Mouse (Mus musculus): ENCODE data around the gene Il12rb1. TPM values are rescaled to one million over a fixed set of nuclear protein-coding genes. Genes with fewer than 3 reads are reported as not detected.

Gene Il12rb1
- total and polyA plus RNA-seq, 3 experiments: 0.16 TPM; not detected in 2

GRCm38 (mm10) chr8:70807304-70807703 lies 945 bp upstream of the Il12rb1 start:
- Histone ChIP-seq H3K27me3 (ENCODE audit: control insufficient read depth, insufficient read depth, low read length) (no peaks in the 10 kb centered on the region), H3K79me2 (replicated peaks; ENCODE audit: control insufficient read depth, insufficient read depth, low read length) (no peaks in the 10 kb centered on the region), H3K4me1 (ENCODE audit: control insufficient read depth, insufficient read depth, low read length) (no peaks in the 10 kb centered on the region), H3K9ac (ENCODE audit: low read depth, low read length) (no peak overlapping the region), H3K27ac (no peak overlapping the region), H3K4me3 (no peak overlapping the region), H3K36me3 (ENCODE audit: control insufficient read depth, insufficient read depth, low read length) (no peaks in the 10 kb centered on the region)
- intact Hi-C loops (cut with DNase I): no loop called here
- TF ChIP-seq CTCF (IDR thresholded peaks at IDR 0.05) (no peak), POLR2A (IDR thresholded peaks at IDR 0.05; ENCODE audit: insufficient read depth, low read depth, low read length) (no peak), EP300 (IDR thresholded peaks at IDR 0.05; ENCODE audit: insufficient read depth, low read depth, low read length) (no peak)
- DNase-seq: no peak
- 42% methylated on average over 1 of the region's 1 CpGs for WGBS

- no peaks in the 10 kb centered on the region for H3K4me1 ChIP-seq (ENCODE audit: control insufficient read depth, insufficient read depth, low read length)
- no peaks in the 10 kb centered on the region for H3K36me3 ChIP-seq (ENCODE audit: control insufficient read depth, insufficient read depth, low read length)
- no peak for DNase-seq
- WGBS: 79% methylated on average over 8 of the region's 8 CpGs
- TF ChIP-seq POLR2A (IDR thresholded peaks at IDR 0.05; ENCODE audit: insufficient read depth, low read depth, low read length): no peak
- H3K9ac ChIP-seq (ENCODE audit: low read depth, low read length): no peak overlapping the region
- no peak overlapping the region for H3K4me3 ChIP-seq
- H3K27ac ChIP-seq: no peak overlapping the region
- H3K27me3 ChIP-seq (ENCODE audit: control insufficient read depth, insufficient read depth, low read length): no peaks in the 10 kb centered on the region
- H3K79me2 ChIP-seq (replicated peaks; ENCODE audit: control insufficient read depth, insufficient read depth, low read length): no peaks in the 10 kb centered on the region
- intact Hi-C loops (cut with DNase I): no loop called here
Measured at GRCm38 (mm10) chr8:70808955-70809701, 879 bp downstream of the Il12rb1 start.

GRCm38 (mm10) chr8:70810962-70811680 lies 2.9 kb downstream of the Il12rb1 start:
- no peaks in the 10 kb centered on the region for H3K4me1 ChIP-seq (ENCODE audit: control insufficient read depth, insufficient read depth, low read length)
- no peak overlapping the region for H3K27ac ChIP-seq
- DNase-seq: no peak
- 66% methylated on average over 20 of the region's 20 CpGs for WGBS
- no peaks in the 10 kb centered on the region for H3K27me3 ChIP-seq (ENCODE audit: control insufficient read depth, insufficient read depth, low read length)
- H3K4me3 ChIP-seq: no peak overlapping the region
- intact Hi-C loops (cut with DNase I): no loop called here
- no peaks in the 10 kb centered on the region for H3K36me3 ChIP-seq (ENCODE audit: control insufficient read depth, insufficient read depth, low read length)
- H3K9ac ChIP-seq (ENCODE audit: low read depth, low read length): no peak overlapping the region
- TF ChIP-seq EP300 (IDR thresholded peaks at IDR 0.05; ENCODE audit: insufficient read depth, low read depth, low read length) (no peak), POLR2A (IDR thresholded peaks at IDR 0.05; ENCODE audit: insufficient read depth, low read depth, low read length) (no peak), CTCF (IDR thresholded peaks at IDR 0.05) (no peak)
- no peaks in the 10 kb centered on the region for H3K79me2 ChIP-seq (replicated peaks; ENCODE audit: control insufficient read depth, insufficient read depth, low read length)

- Histone ChIP-seq H3K36me3 (ENCODE audit: control insufficient read depth, insufficient read depth, low read length) (no peaks in the 10 kb centered on the region), H3K9ac (ENCODE audit: low read depth, low read length) (no peak overlapping the region), H3K4me3 (no peak overlapping the region), H3K27ac (no peak overlapping the region), H3K4me1 (ENCODE audit: control insufficient read depth, insufficient read depth, low read length) (no peaks in the 10 kb centered on the region), H3K79me2 (replicated peaks; ENCODE audit: control insufficient read depth, insufficient read depth, low read length) (no peaks in the 10 kb centered on the region), H3K27me3 (ENCODE audit: control insufficient read depth, insufficient read depth, low read length) (peaks cover 6% of the 10 kb centered on the region)
- 60% methylated on average over 4 of the region's 4 CpGs for WGBS
- no peak for TF ChIP-seq EP300 (IDR thresholded peaks at IDR 0.05; ENCODE audit: insufficient read depth, low read depth, low read length)
- TF ChIP-seq CTCF (IDR thresholded peaks at IDR 0.05): no peak
- TF ChIP-seq POLR2A (IDR thresholded peaks at IDR 0.05; ENCODE audit: insufficient read depth, low read depth, low read length): no peak
- intact Hi-C loops (cut with DNase I): no loop called here
- no peak for DNase-seq
Measured at GRCm38 (mm10) chr8:70812055-70812454, 3.8 kb downstream of the Il12rb1 start.

GRCm38 (mm10) chr8:70812885-70813284 lies 4.6 kb downstream of the Il12rb1 start:
- Histone ChIP-seq H3K79me2 (replicated peaks; ENCODE audit: control insufficient read depth, insufficient read depth, low read length) (no peaks in the 10 kb centered on the region), H3K27me3 (ENCODE audit: control insufficient read depth, insufficient read depth, low read length) (peaks cover 6% of the 10 kb centered on the region), H3K4me3 (no peak overlapping the region), H3K36me3 (ENCODE audit: control insufficient read depth, insufficient read depth, low read length) (no peaks in the 10 kb centered on the region), H3K9ac (ENCODE audit: low read depth, low read length) (no peak overlapping the region), H3K27ac (no peak overlapping the region), H3K4me1 (ENCODE audit: control insufficient read depth, insufficient read depth, low read length) (no peaks in the 10 kb centered on the region)
- no peak for TF ChIP-seq POLR2A (IDR thresholded peaks at IDR 0.05; ENCODE audit: insufficient read depth, low read depth, low read length)
- no peak for TF ChIP-seq CTCF (IDR thresholded peaks at IDR 0.05)
- TF ChIP-seq EP300 (IDR thresholded peaks at IDR 0.05; ENCODE audit: insufficient read depth, low read depth, low read length): no peak
- intact Hi-C loops (cut with DNase I): no loop called here
- 55% methylated on average over 4 of the region's 4 CpGs for WGBS
- no peak for DNase-seq

- DNase-seq: peak; percentile 45 to 55
- Histone ChIP-seq H3K9ac (ENCODE audit: low read depth, low read length) (no peak overlapping the region), H3K4me1 (ENCODE audit: control insufficient read depth, insufficient read depth, low read length) (no peaks in the 10 kb centered on the region), H3K79me2 (replicated peaks; ENCODE audit: control insufficient read depth, insufficient read depth, low read length) (no peaks in the 10 kb centered on the region), H3K36me3 (ENCODE audit: control insufficient read depth, insufficient read depth, low read length) (no peaks in the 10 kb centered on the region), H3K4me3 (no peak overlapping the region), H3K27me3 (ENCODE audit: control insufficient read depth, insufficient read depth, low read length) (peaks cover 6% of the 10 kb centered on the region), H3K27ac (no peak overlapping the region)
- intact Hi-C loops (cut with DNase I): no loop called here
- no peak for TF ChIP-seq CTCF (IDR thresholded peaks at IDR 0.05)
- no peak for TF ChIP-seq POLR2A (IDR thresholded peaks at IDR 0.05; ENCODE audit: insufficient read depth, low read depth, low read length)
- TF ChIP-seq EP300 (IDR thresholded peaks at IDR 0.05; ENCODE audit: insufficient read depth, low read depth, low read length): no peak
- 9% methylated on average over 28 of the region's 30 CpGs for WGBS
Measured at GRCm38 (mm10) chr8:70816679-70817078, 8.4 kb downstream of the Il12rb1 start.
